Mouse (Mus musculus) thymus, postnatal 4 days (tissue): ENCODE measurements at regions not wholly inside any gene's neighbourhood (a gene's known extent, or its start where the extent isn't known, plus 50 kb on each side); places are given as distances from the start of the nearest gene placed in this dataset.

ENCODE experiments used
- DNase-seq: peaks from one replicate; pipeline ENCODE4 v3.0.0; 2021

GRCm38 (mm10) chr13:40472683-40473082 is 111.4 kb upstream of the Ofcc1 start:
- no peak for DNase-seq

- no peak for DNase-seq
Observed at GRCm38 (mm10) chr13:40469162-40469561, 107.9 kb upstream of the Ofcc1 start.

- no peak for DNase-seq
Observed at GRCm38 (mm10) chr13:40453360-40453759, 92.1 kb upstream of the Ofcc1 start.

- no peak for DNase-seq
Observed at GRCm38 (mm10) chr13:40429831-40430230, 68.6 kb upstream of the Ofcc1 start.

GRCm38 (mm10) chr13:40423051-40423450 is 61.8 kb upstream of the Ofcc1 start:
- DNase-seq: no peak

GRCm38 (mm10) chr13:40417856-40418255 is 56.6 kb upstream of the Ofcc1 start:
- no peak for DNase-seq

GRCm38 (mm10) chr13:40413074-40413473 is 51.8 kb upstream of the Ofcc1 start:
- DNase-seq: no peak
